Mouse (Mus musculus) kidney, adult 11 months (tissue): ENCODE results near the gene Osbpl9.

Source experiments
- DNase-seq: peaks from one replicate; pipeline ENCODE4 v3.0.0; 2022

Gene Osbpl9

GRCm38 (mm10) chr4:109128971-109129370 lies 73.1 kb downstream of the Osbpl9 start:
- DNase-seq = peak; percentile 73

- DNase-seq = no peak
These were observed 74.1 kb downstream of the Osbpl9 start for GRCm38 (mm10) chr4:109128017-109128416.

GRCm38 (mm10) chr4:109126834-109127564 lies 75.1 kb downstream of the Osbpl9 start:
- no peak for DNase-seq

GRCm38 (mm10) chr4:109125746-109126425 lies 76.2 kb downstream of the Osbpl9 start:
- no peak for DNase-seq

- DNase-seq = no peak
These were observed 79.1 kb downstream of the Osbpl9 start for GRCm38 (mm10) chr4:109122830-109123555.

- no peak for DNase-seq
These were observed 81.3 kb downstream of the Osbpl9 start for GRCm38 (mm10) chr4:109120735-109121134.

- no peak for DNase-seq
These were observed 82.4 kb downstream of the Osbpl9 start for GRCm38 (mm10) chr4:109119641-109120125.

- no peak for DNase-seq
These were observed 83.8 kb downstream of the Osbpl9 start for GRCm38 (mm10) chr4:109118327-109118659.

GRCm38 (mm10) chr4:109117596-109118326 lies 84.3 kb downstream of the Osbpl9 start:
- DNase-seq = peak; percentile 93

GRCm38 (mm10) chr4:109116938-109117337 lies 85.1 kb downstream of the Osbpl9 start:
- no peak for DNase-seq

GRCm38 (mm10) chr4:109116494-109116893 lies 85.6 kb downstream of the Osbpl9 start:
- peak; percentile 48 for DNase-seq

GRCm38 (mm10) chr4:109115742-109116141 lies 86.3 kb downstream of the Osbpl9 start:
- no peak for DNase-seq

GRCm38 (mm10) chr4:109114308-109114707 lies 87.8 kb downstream of the Osbpl9 start:
- no peak for DNase-seq

GRCm38 (mm10) chr4:109112915-109113505 lies 89.1 kb downstream of the Osbpl9 start:
- peak; percentile 77 for DNase-seq

- DNase-seq = no peak
These were observed 91.1 kb downstream of the Osbpl9 start for GRCm38 (mm10) chr4:109110978-109111377.

- DNase-seq = peak; percentile 39
These were observed 92.4 kb downstream of the Osbpl9 start for GRCm38 (mm10) chr4:109109686-109110085.

GRCm38 (mm10) chr4:109109012-109109411 lies 93.1 kb downstream of the Osbpl9 start:
- no peak for DNase-seq

- no peak for DNase-seq
These were observed 95.5 kb downstream of the Osbpl9 start for GRCm38 (mm10) chr4:109106594-109106993.

GRCm38 (mm10) chr4:109106034-109106433 lies 96.0 kb downstream of the Osbpl9 start:
- no peak for DNase-seq

- DNase-seq = no peak
These were observed 96.8 kb downstream of the Osbpl9 start for GRCm38 (mm10) chr4:109105254-109105653.

GRCm38 (mm10) chr4:109103145-109103883 lies 98.8 kb downstream of the Osbpl9 start:
- DNase-seq = no peak

- DNase-seq = no peak
These were observed 99.5 kb downstream of the Osbpl9 start for GRCm38 (mm10) chr4:109102574-109102973.
